Mouse (Mus musculus) CD4-positive naive resting alpha-beta T cell, adult 57 days (primary cell): Measurements from ENCODE around the gene Avpr2. TPM values are rescaled to one million over a fixed set of nuclear protein-coding genes. Genes with fewer than 3 reads are reported as not detected.

Experiments
- total RNA-seq: library from RNA; stranded (reverse); gene quantifications from one replicate; pipeline ENCODE4 v1.2.4, GENCODE M21; 2023

Avpr2 gene
- total RNA-seq, result not detected

DNA sequence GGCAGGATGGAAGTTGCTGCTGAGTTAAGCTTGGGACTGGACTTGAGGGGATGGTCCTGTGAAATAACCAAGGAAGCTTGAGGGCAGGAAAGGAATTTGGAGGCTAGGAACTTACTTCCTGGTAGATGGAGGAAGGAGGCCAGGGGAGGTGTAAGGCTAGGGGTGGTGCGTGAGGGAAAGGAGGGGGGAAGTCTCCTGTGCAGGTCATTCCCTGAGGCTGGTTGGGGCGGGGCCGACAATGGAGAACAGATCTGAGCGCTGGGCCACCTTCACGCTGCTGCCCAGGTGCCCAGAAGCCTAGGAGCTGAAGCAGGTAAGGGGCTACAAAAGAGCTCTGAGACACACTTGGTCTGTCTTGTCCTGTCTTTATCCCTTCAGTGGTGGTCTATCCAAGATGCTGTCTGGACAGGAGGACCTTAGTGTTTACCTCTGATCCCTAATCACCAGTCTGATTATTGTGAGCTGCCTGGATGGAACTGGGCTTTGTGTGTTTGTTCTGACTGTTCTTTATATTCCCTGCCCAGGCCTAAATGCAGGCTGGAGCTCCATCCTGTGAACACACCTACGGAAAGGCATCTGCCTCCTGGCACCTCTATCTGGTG lies at the start of gene Avpr2:
Avpr2 (plus strand) TSS at position 552 of the 602 bp plus-strand sequence.

DNA sequence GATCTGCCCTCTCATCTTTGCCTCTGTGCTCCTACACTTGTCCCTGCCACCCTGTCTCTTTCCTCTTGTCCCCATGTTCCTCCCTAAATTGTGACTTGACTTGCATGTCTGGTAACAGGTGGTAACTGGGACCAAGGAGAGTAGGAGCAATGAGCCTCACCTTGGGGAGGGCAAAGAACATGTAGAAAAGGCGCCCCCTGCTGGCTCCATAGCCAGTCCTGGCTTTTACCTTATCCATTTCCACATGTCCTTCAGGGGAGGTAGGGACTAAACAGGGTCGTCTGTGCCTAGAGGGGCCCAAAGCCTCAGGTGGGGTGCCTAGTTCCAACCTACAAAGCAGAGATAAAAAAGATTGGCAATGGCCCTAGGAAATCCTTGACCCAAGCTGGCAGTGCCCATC lies 3.8 kb downstream of the Avpr2 start, which contains the start of gene L1cam:
L1cam (minus strand) TSS at position 387 of the 400 bp plus-strand sequence.

DNA sequence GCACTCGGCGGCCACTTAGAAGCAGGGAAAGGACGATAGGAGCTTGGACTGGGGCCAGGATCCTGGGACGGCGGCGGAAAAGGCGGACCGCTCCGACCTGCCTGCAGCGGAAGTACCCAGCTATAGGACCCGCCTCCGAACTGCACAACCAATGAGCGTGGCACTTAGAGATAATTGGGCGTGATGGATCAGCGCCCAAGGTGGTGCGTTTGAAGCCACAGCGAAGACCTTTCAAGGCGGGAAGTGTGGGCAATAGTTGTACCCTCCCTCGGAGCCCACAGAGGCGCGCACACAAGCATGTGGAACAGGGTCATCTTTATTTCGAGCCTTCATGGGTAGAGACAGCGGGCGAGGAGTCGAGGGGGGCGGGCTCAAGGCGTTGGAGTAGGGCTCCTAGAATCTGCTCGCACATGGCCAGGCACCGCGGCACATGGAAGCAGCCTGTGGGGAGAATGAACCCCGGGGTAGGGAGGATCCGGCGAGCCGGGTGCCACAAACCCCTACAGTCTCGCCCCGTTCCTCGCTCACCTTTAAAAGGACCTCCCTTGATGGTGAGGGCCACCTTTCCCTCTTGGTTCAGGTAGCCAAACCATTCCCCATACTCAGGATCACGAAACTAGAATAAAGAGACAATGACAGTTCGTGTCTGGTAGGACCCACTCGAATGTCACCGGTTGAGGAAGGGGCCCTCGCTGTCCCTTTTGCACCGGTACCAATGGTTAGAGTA lies 30.1 kb downstream of the Avpr2 start, which contains the start of the genes Arhgap4 and Naa10:
Arhgap4 (minus strand) TSS at position 48 of the 727 bp plus-strand sequence.
Naa10 (minus strand) TSS at position 122 of the 727 bp plus-strand sequence.

GRCm38 (mm10) chrX:73930402-73931062 lies 38.6 kb downstream of the Avpr2 start, which contains the start of gene Renbp:
TSS of gene Renbp (minus strand) at chrX:73930850.

Other genes with a start within 250 kb of the Avpr2 start
- gene Pnck, start 232.0 kb upstream of the Avpr2 start, total RNA-seq, result 0.92 TPM
- 1.0 TPM for gene Slc6a8, start 219.0 kb upstream of the Avpr2 start, total RNA-seq
- 122 TPM for gene Bcap31, start 175.9 kb upstream of the Avpr2 start, total RNA-seq
- gene Abcd1, start 175.5 kb upstream of the Avpr2 start, total RNA-seq, result 39.5 TPM
- gene Plxnb3, start 135.0 kb upstream of the Avpr2 start, total RNA-seq, result not detected
- gene Srpk3, start 117.7 kb upstream of the Avpr2 start, total RNA-seq, result 7.0 TPM
- 137 TPM for gene Idh3g, start 105.2 kb upstream of the Avpr2 start, total RNA-seq
- gene Ssr4, start 105.1 kb upstream of the Avpr2 start, total RNA-seq, result 106 TPM
- 3.0 TPM for gene Pdzd4, start 67.1 kb upstream of the Avpr2 start, total RNA-seq
- 50.8 TPM for gene L1cam, start 4.0 kb downstream of the Avpr2 start, total RNA-seq
- gene Arhgap4, start 29.8 kb downstream of the Avpr2 start, total RNA-seq, result 295 TPM
- 70.7 TPM for gene Naa10, start 29.8 kb downstream of the Avpr2 start, total RNA-seq
- gene Renbp, start 38.7 kb downstream of the Avpr2 start, total RNA-seq, result 5.5 TPM
- 84.8 TPM for gene Hcfc1, start 74.3 kb downstream of the Avpr2 start, total RNA-seq
- gene Irak1, start 131.8 kb downstream of the Avpr2 start, total RNA-seq, result 112 TPM
- not detected for gene Opn1mw, start 235.4 kb downstream of the Avpr2 start, total RNA-seq
- 55.7 TPM for gene Mecp2, start 243.3 kb downstream of the Avpr2 start, total RNA-seq